Mouse (Mus musculus) spleen, postnatal 14 days (tissue): Measurements from ENCODE around the gene Piwil4.
A peak's percentile ranks its signal among the peaks of the same experiment; 100 is the strongest.
"Not testable (repeated sequence)": the region's sequence is repeated elsewhere in the genome, so short reads cannot be mapped to it uniquely, and the experiment has no call there.

Experiments used
- DNase-seq, 2 experiments: peaks; one replicate each; pipeline ENCODE4 v3.0.0; 2021 to 2022; ENCODE audit warnings: low spot score in 2 of 2

Piwil4 gene

DNA sequence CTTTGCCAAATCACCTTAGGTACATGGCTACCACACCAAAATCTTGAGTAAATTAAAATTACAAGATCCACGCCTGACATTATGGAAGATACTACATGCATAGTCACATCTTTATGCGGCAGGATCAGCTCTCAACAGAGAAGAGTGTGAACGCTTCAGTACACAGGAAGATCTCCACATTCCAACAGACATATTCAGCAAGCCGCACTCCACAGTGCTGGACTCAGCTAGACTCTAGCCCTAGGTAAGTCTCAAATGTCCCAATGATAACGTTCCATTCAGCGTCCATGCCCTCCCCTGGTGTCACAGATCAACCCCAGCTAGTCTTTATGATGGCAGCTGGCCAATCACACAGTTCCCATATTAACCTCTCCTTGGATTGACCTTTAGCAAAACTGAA is 14.5 kb downstream of the Piwil4 start:
- DNase-seq: no peak

DNA sequence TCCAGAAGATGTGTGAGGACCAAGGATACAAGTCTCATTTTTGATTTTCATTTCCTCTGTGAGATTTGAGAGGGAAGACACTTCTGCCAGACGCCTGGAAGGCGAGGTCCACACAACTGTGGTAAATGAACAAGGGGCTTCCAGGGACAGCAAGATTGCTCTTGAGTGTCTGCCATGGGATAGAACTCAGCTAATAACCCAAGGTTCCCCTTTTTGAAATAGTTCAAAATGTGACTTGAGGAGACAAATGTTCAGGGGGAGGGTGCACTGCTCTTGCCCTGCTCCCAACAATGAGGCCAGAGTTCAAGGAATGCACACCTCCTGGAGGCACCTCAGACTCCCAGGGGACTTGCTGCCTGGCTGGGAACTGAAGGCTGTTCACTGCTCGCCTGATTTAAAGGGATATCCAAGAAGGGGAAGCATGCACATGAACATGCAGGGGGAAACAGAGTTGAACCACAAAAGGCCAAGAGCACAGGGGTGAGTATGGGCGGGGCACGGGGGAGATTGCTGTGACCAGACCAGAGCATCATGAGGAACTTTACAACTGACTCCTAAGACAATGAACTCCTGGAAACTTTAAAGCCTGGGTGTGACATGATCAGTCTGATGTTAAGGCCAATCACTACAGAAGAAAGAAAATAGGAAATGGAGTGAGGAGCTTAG is 15.6 kb downstream of the Piwil4 start:
- no peak for DNase-seq

DNA sequence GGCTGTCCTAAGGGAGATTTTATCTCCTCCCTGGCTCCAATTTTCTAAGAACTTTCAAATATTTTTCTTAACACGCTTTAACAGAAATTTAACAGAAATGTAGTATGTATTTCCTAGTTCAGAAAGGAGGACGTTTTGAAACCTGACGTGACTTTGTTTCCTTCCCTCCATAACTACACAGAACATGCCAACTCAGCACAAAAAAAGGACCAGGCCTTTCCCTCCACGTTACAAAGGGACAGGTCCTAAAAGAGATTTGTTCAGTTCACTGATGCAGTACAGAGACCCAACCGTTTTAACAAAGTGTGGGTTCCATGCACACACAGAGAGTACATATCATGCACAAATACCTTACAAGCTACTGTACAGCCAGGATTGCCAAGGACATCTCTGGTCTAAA is 18.9 kb downstream of the Piwil4 start:
- no peak for DNase-seq

DNA sequence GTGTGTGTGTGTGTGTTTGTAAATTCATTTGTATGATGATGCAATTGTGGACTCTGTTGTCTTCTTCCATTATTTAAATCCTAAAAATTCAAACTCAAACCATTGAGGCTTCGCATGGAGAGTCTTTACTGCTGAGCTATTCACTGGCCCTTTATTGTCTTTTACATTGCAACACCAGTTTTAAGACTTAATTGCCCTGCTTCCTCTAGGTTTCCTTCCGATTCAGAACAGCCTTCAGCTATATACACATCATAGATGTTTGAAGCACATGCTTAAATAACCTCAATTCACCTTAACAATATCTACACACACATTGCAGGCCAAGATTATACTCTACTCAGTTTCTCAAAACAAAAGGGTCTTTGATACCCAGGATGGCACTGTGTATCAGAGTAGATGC is 20.1 kb downstream of the Piwil4 start:
- no peak for DNase-seq

DNA sequence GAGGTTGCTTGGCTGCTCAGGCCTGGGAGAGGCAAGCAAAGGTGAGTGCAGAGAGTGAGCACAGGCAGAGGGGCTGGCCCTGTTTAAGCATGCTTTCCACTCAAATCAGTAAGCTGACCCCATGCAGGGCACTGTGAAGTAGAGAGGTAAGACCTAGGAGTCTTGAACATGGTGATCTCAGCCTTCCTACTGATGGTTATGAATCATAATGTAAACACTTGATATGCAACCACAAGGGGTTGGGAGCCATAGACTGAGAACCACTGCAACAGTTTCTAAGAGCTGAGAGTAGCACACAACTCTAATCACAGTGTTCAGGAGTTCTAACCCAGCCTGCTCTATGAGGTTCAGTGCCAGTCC is 22.2 kb downstream of the Piwil4 start:
- DNase-seq: no peak

DNA sequence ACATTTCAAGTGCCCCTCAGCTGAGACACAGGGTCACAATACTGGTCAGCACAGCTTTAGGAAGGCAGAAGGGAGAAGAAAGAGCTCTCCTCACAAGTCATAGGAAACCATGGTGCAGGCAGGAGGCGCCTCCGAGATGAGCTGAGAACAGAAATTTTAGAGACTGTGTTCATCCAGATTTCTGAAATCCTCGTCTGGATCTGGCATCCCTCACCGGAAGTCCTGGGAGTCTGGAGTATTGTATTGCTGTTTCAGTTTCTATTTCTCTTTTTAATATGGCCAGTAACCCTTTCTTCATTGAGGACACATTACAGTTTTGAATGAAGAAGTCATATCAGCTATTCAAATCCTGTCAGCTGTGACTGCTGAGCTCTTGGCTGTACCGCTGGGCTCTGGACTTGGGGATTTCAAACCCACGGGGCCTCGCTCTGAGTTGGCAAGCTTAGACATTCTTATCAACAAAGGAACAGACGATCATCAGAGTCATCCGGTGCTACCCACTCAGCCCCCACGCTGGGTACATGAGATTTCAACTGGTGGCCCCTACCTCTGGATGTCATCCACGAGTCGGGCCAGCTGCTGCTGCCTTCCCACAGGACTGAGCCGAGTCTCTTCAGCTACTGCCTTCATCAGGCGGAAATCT is 22.7 kb downstream of the Piwil4 start:
- DNase-seq: no peak

DNA sequence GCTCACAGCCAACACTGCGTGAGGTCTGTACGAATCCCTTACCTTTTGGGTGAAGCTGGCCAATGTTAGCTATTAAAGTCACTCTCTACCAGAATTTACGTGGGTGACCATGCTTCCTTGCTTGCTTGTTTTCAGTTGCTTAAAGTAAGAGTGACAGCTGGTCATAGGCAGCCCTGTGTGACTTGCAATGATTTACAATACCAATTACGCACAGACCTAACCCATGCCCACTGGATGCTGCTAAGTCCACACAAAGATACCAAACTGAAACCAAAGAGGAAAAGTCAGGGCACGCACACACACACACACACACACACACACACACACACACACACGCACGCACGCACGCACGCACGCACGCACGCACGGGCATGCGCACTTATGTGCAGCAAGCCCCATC is 25.3 kb downstream of the Piwil4 start:
- DNase-seq: no peak

DNA sequence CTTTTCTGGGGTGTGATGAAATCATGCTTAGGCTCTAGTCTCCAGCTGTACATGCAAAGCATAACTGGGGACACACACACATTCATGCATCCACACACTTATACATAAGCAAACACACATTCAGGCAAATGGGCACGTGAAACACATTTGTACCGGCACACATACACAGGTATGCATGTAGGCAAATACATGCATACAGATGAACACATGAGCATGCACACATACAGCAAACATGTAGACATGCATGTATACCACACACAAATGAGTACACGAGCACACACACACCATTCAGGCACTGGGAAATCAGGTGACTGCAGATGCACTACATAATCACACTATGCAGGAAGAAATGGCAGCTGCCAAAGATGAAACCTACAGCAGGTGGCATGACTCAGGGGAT is 29.6 kb downstream of the Piwil4 start:
- no peak for DNase-seq

DNA sequence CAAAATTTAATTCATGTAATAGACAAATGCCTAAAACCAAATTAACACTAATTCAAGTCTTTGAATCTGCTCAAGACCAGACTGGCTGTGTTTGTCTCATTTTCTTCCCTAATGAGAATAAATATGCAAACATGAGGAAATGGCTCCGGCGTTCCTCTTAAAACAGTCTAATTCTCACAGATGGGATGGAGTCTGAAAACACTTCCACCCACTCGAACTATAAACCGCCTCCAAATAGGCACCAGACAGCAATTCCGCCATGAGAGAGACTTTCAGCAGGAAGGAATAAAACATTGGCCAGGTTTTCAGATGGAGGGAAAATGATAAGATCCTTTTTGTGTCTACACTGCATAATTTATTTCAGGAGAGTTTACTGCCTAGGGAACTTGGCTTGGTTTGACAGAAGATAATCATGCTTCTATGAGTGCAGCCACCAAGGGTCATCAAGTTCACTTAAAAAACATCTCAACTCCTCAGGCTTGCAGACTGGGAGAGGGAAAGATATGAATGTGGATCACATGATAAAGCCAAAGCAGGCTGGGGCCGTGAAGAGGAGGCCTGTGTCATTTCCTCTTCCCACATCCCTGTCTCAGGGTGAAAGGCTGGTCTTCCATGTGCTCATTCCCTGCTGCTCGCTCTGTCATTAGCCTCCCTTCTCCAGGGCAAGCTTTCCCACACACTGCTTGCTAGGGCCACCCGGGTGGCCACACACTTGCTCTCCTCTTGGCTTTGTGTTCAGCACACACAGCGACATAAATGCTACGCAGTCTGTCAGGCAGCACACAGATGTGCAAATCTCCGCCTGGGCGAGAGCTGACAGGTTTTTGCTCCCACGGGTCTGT is 35.0 kb downstream of the Piwil4 start:
- no peak for DNase-seq

DNA sequence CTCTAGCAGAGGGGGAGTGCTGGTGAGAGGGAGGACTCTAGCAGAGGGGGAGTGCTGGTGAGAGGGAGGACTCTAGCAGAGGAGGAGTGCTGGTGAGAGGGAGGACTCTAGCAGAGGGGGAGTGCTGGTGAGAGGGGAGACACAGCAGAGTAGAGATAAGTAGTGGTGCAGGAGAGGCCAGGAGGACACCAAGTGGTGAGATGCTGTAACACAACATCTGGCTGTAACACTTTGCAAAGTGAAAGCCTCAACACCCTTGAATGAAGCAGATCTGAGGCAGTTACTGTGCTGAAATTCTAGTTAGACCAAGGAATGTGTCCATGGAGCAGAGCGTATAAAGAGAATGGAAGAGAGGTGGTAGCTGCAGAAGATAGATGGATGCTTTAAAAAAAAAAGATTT is 39.7 kb downstream of the Piwil4 start:
- not testable (repeated sequence) for DNase-seq

DNA sequence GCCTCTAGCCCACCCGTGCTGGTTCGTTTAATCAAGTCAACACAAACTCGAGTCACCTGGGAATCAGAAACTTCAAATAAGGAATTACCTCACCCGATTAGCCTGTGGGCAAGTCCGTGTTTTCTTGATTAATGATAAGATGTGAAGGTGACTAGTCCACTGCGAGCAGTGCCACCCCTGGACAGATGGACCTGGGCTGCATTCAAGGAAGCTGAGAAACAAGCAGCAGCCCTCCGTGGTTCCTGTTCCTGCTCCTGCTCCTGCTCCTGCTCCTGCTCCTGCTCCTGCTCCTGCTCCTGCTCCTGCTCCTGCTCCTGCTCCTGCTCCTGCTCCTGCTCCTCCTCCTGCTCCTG is 41.3 kb downstream of the Piwil4 start:
- DNase-seq: no peak

DNA sequence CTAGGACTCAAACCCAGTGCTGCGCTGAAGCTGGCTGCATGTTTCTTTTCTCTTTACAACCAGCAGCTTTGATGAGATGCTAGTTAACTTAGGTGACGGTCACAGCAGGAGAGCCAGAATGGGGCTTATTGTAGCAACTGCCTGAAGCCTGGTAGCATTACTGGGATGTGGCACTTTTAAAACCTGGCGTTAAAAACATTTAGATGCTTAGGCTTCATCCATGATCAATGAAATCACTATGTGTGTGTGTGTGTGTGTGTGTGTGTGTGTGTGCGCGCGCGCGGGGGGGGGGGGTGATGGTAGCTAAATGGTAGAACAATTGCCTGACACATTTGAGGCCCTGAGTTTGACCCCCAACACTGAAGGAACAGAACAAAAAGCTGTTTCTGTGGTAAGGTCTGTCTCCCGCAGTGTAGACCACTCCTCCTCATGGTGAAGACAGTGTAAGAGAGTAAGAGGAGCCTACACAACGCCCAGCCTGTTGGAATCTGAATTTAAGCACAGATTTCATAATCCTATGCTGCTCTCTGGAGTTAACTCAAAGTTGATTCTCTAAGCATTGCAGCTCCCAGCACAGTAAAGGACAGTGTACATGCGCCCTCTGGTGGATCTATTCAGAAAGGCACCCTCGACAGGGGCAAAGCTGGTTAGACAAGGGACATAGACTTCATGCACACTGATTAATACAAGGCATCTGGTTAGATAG is 41.8 kb downstream of the Piwil4 start:
- DNase-seq: peak; percentile 45 to 69

DNA sequence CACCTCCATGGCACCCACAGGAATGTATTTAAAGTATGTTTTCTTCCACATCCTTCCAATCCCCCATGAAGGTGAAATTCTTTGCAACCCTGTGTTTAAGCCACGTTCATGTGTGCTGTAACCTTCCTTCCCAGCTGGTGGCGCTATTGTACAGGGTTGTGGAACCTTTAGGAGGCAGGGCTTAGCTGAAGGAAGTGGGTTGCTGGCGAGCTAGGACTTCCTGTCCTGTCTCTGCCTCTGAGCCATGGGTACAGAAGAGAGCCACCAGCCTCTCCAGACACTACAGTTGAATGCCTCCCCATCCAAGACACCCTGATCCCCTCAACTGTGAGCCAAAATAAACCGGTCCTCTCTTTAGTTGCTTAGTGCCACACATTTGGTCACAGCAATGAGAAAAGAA is 42.6 kb downstream of the Piwil4 start:
- DNase-seq: peak in 1 of 2 experiments; percentile 16

DNA sequence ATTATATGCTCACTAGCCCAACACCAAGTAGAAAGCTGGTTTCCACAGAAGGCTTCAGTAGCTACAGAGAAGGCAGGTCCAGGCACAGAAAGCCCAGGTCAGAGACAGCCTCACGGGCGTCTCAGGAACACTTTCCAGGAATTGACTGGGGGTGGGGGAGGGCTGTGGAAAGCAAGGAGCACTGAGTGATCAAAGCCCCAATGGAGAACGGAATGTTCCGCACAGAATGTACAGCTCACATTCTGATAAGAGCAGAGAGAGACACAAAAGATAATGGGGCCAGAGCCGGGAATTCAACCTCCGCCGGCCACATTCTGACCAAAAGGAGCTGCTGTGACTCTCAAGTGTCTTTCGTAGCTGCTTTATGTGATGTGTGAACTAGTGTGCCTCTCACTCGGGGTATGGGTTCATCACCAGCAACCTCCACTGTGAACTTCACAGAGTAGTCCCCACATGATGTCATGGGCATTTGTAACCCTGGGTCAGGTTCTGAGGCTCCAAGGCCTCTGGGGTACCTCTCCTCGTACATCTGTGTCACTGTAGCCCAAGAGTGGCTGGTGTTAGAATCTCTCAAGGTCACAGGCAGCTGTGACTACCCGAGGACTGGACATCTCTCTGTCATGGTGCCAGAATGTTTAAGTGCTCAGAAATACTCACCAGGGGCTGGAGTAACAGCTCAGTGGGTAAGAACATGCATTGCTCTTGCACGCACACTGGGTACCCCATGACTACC is 51.0 kb downstream of the Piwil4 start:
- no peak for DNase-seq

DNA sequence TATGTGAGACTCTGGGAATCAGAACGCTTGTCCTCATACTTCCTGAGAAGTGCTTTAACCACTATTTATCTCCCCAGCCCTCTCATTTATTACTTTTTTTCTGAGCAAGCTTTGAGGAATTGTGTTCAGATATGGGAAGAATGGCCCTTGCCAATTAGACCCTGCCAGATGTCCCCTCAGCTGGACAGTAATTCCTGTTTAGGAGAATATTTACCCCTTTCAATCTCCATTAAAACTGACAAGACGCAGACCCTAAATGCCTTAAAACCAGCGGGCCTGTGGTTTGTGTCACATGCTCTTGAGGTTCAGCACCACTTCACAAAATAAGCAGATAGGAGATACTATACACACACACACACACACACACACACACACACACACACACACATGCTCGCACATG is 56.2 kb downstream of the Piwil4 start:
- no peak for DNase-seq

DNA sequence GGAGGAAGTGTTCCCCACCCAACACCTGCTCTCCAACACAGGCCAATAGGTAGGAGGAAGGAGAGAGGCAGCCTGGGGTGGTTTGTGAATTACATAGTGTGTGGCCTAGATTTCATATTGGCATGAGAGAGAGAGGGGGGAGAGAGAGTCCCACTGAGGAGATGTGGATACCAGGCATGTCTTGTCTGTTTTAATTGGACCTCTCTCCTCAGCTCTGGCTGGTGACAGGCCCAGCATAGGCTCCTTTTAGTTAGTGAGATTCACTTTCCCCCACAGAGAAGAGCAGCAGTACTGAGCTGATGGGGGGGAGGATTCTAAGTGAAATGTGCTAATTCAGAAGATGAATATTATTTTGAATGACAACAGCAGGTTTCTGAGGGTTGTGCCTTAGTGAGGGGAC is 57.8 kb downstream of the Piwil4 start:
- DNase-seq: no peak

DNA sequence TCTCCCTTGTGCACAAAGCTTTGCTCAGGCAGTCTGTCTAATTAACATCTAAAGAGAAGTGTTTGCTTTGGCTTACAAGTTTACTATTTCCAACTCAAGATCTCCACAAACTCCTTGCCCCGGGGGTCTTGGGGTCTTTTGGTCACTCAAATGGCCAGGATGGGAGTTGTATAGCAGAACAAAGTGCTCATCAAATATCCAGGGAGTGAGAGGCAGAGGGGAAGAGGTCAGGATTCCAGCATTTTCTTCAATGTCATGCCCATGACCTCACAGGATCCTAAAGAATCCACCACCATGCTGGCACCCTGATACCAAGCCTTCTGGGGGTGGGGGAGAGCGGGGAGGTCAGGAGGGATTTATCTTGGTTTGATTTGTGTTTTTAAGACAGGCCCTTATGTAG is 59.9 kb downstream of the Piwil4 start:
- DNase-seq: no peak

DNA sequence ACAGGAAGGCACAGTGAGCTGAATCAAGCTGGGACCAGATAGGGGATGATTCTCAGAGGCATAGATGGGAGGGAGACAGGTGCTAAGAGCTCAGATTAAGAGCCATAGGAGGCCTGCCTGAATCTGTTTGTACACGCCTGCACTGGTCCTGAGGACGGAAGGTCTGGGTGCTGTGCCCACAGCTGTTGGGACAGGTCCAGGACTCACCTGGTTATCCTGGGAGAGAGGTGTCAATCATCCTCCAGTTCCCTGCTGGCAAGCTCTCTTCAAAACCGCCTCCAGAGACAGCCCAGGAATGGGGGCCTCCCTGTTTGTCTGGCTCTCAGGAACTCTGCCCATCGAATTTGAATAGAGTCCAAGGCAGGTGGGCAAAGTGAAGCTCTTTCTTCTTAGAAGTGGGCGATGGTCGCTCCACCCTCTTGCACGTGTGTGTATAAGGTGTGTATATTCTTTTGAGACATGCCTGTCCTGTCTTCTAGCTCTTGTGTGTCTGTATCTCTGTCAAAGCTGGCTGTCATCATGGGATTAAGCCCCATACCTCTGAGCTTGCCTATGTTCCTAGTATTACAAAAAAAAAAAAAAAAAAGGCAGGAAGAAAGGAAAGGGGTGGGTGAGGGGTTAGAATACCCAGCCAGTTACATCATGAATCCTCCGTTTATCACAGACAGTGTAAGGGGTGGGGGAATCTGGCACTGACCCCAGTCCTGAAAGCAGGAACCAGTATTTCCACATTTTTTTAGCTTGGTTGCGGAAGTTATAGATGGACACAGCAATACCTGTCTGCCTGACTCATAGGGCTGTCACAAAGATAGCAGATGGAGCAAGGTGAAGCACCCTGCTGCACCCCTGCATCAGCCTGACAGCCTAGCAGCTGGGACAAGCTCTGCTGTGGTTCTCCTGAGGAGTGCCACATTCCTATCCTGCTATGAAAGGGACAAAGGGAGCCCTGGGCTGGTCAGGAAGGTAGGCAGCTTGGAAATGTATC is 64.5 kb downstream of the Piwil4 start:
- no peak for DNase-seq

DNA sequence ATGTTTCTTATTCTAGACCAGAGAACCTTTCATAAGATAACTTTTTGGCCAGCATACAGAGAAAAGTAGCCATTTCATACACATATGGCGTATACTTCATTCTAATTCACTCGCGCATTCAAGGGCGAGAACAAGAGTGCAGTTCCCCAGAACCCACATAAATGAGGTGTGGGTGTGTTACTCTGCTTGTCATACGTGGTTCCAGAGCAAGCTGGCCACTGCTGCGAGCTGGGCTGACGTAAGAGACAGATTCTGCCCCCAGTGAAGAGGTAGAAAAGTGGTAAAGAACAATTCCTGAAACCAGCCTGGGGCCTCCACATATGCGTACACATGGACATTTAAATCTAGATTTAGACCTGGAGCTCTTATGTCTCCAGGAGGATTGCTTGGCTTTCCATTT is 66.0 kb downstream of the Piwil4 start:
- DNase-seq: no peak

DNA sequence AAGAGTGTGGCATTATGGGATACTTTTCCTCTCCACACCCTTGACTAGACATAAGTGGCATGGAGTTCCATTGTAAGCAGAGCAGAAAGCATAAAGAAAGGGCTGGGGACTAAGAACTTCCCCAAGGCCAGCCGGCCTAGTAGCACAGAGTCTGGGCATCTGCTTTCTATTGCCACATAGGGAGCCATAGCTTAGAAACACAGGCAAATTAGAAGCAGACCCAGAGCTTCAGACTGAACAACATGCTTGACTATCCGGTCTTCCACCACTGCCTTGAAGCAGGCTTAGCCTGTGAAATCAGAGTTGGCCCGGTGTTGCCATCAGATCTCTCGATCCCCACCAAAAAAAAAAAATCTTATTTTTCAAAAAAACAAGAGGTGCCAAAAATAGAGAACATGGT is 67.4 kb downstream of the Piwil4 start:
- no peak for DNase-seq

DNA sequence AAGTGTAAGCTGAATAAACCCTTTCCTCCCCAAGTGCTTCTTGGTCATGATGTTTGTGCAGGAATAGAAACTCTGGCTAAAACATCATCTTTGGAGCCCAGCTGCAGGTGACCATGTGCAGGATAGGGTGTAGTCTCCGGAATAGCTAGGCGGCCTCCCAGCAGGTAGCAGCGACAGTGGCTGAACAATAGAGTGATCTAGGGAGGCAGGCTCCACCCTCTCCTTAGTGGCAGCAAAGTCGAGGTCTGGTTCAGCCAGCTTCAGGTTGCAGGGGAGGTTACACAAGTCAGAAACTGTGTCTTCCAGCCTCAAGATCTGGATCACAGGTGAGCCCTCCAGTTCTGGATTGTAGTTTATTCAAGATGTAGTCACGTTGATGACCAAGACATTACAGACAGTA is 68.6 kb downstream of the Piwil4 start:
- not testable (repeated sequence) for DNase-seq
